Mouse (Mus musculus) heart, postnatal 0 days (tissue): Measurements from ENCODE around the gene Slc48a1.
A peak's percentile ranks its signal among the peaks of the same experiment; 100 is the strongest.

Experiments used
- CTCF ChIP-seq: IDR thresholded peaks from 2 replicates; pipeline ENCODE4 v1.5.1; 2016; ENCODE audit warnings: antibody characterized with exemption, control low read depth, low read depth
- EP300 ChIP-seq: IDR thresholded peaks from 2 replicates; pipeline ENCODE4 v1.6.1; 2016; ENCODE audit warnings: antibody characterized with exemption, low read depth

DNA sequence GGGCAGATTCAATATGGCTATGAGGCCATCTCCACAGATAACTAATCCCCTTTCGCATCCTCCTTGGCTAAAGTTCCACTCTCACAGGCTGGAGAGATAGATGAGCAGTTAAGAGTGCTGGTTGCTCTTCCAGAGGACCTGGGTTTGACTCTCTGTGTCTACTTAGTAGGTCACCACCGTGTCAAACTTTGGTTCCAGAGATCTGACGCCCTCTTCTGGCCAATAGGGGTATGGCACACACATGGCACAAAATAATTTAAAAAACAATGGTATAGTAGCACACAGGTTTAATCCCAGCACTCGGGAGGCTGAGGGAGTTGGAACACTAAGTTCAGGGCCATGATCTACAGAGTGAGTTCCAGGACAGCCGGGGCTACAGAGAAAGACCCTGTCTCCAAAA, 15.9 kb downstream of the Slc48a1 start:
- peak; percentile 39 for TF ChIP-seq CTCF
- TF ChIP-seq EP300: no peak
